Mouse (Mus musculus) regulatory T cell (primary cell): ENCODE data around the gene Ilkap.

Experiments used
- in situ Hi-C: fragments of 300-600 bp; cut with MboI, MseI; formaldehyde crosslinking; loops from one replicate; pipeline ENCODE4 v1.15.1; 2025; ENCODE audit warnings: high pct_unique_total_duplicates

The Ilkap gene

GRCm38 (mm10) chr1:91414903-91415302 lies 16.3 kb upstream of the Ilkap start:
- in situ Hi-C loops = no loop called here

GRCm38 (mm10) chr1:91413898-91414594 lies 15.4 kb upstream of the Ilkap start, which contains the start of gene Hes6:
Gene Hes6, minus strand, starts transcription at chr1:91414038.
- in situ Hi-C loops = no loop called here

- in situ Hi-C loops = no loop called here
Measured at GRCm38 (mm10) chr1:91413536-91413897, 14.9 kb upstream of the Ilkap start.

GRCm38 (mm10) chr1:91413030-91413506 lies 14.5 kb upstream of the Ilkap start:
- in situ Hi-C loops = no loop called here

- in situ Hi-C loops = no loop called here
Measured at GRCm38 (mm10) chr1:91412286-91413029, 13.8 kb upstream of the Ilkap start.

- in situ Hi-C loops = no loop called here
Measured at GRCm38 (mm10) chr1:91411631-91412285, 13.1 kb upstream of the Ilkap start.

GRCm38 (mm10) chr1:91407819-91408218 lies 9.2 kb upstream of the Ilkap start:
- in situ Hi-C loops = no loop called here

GRCm38 (mm10) chr1:91405406-91406169 lies 7.0 kb upstream of the Ilkap start:
- in situ Hi-C loops = no loop called here

GRCm38 (mm10) chr1:91404976-91405375 lies 6.4 kb upstream of the Ilkap start:
- in situ Hi-C loops = no loop called here

- in situ Hi-C loops = no loop called here
Measured at GRCm38 (mm10) chr1:91397927-91398259, 722 bp downstream of the Ilkap start.

- in situ Hi-C loops = no loop called here
Measured at GRCm38 (mm10) chr1:91390369-91390768, 8.2 kb downstream of the Ilkap start.

- in situ Hi-C loops = no loop called here
Measured at GRCm38 (mm10) chr1:91381091-91381471, 17.5 kb downstream of the Ilkap start.

- in situ Hi-C loops = no loop called here
Measured at GRCm38 (mm10) chr1:91380453-91381090, 18.0 kb downstream of the Ilkap start.

- in situ Hi-C loops = loop anchor here (10.0 kb wide), 1 partner anchor 1091 kb away; no protein-coding TSS in a partner anchor
Measured at GRCm38 (mm10) chr1:91373414-91373835, 25.2 kb downstream of the Ilkap start.

- in situ Hi-C loops = loop anchor here (10.0 kb wide), 1 partner anchor 1095 kb away; no protein-coding TSS in a partner anchor
Measured at GRCm38 (mm10) chr1:91370055-91370454, 28.6 kb downstream of the Ilkap start.

- in situ Hi-C loops = no loop called here
Measured at GRCm38 (mm10) chr1:91369408-91369807, 29.2 kb downstream of the Ilkap start.

- in situ Hi-C loops = no loop called here
Measured at GRCm38 (mm10) chr1:91367295-91367694, 31.3 kb downstream of the Ilkap start.

- in situ Hi-C loops = no loop called here
Measured at GRCm38 (mm10) chr1:91366215-91367108, 32.2 kb downstream of the Ilkap start, which contains the start of gene Erfe. Gene Erfe, plus strand, starts transcription at chr1:91366430.

- in situ Hi-C loops = no loop called here
Measured at GRCm38 (mm10) chr1:91365816-91366214, 32.8 kb downstream of the Ilkap start.
